Mouse (Mus musculus): Measurements from ENCODE around the gene Arf4. TPM values are rescaled to one million over a fixed set of nuclear protein-coding genes. Genes with fewer than 3 reads are reported as not detected.
A peak's percentile ranks its signal among the peaks of the same experiment; 100 is the strongest.

The Arf4 gene
- polyA plus RNA-seq (2014; fragmentation: Nextera tagmentation; extraction: Ambion mirVana): 681 and 712 TPM in 2 replicates

DNA sequence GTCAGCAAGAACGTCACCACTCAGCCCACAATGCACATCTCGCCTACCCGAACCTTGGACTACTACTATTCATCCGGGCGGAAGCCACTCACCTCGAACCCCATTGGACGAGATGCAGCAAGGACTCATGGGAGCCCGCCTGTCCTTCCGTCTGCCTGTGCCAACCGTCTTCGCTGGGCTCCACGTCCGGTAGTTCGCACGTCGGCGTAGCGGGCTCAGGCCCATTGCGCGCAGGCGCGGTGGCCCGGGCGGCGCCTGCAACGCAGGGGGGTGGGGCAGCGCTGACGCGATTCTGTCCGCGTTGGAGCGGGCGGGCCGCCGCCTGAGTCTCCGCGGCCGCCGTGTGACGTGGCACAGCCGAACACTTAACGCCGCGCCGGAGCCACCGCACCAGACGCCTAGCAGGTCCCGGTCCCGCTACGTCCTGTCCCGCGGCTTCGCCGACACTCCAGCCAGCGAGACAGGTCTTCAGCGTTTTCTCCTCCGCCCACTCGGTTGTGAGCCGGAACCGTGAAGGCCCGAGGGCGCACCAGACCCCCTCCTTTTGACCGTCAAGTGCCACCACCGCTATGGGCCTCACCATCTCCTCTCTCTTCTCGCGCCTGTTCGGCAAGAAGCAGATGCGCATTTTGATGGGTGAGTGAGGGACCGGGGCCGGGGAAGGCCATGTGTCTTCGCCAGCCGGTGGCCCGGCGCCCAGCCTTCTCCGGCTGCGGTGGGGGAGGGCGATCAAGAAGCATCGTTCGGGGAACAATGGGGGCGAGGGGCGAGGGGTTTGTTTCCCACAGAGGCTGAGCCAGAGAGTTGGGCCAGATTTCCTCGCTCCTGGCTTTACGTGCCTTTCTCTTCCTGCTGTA lies at the start of gene Arf4:
Gene Arf4, plus strand, starts transcription at position 224 of the 857 bp plus-strand sequence.
- DNase-seq (ENCODE audit: low spot score) (peak; percentile 99), ATAC-seq (peak; percentile 98)
- Histone ChIP-seq H3K9me3 (replicated peaks; ENCODE audit: control insufficient read depth, low read length) (no peaks in the 10 kb centered on the region), H3K9ac (ENCODE audit: low read length) (peak within 1 kb of the TSS; percentile 94), H3K36me3 (ENCODE audit: control insufficient read depth, insufficient read depth, low read length) (0 out of 2 replicates have a peak, but pooled peaks cover under 1% of the 10 kb centered on the region), H3K4me2 (ENCODE audit: low read length) (peak within 1 kb of the TSS; percentile 82), H3K4me3 (ENCODE audit: low read depth, low read length) (peak within 1 kb of the TSS; percentile 87), H3K27me3 (replicated peaks; ENCODE audit: control insufficient read depth, insufficient read depth, low read length) (no peaks in the 10 kb centered on the region), H3K27ac (ENCODE audit: low read depth, low read length) (peak within 1 kb of the TSS; percentile 93), H3K4me1 (ENCODE audit: control insufficient read depth, insufficient read depth, low read length) (peaks cover 20% of the 10 kb centered on the region)
- WGBS: under 1% methylated on average over 69 of the region's 83 CpGs

DNA sequence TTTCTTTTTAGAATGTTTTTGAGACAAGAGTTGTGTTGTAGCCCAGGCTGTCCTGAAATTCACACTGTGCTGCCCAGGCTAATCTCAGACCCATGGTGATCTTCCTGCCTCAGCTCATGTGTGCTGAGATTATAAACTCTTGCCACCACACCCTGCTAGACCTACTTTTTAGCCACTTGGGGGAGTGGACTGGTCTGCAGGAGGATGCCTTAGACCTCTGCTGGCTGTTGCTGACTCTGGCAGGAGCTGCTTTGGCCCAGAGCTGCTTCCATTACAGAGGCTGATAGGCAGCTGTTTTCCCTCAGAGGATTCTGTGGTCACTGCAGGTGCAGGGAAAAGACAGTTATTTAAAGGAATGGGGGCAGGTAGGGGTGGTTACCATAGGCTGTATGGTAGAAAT lies 46.5 kb upstream of the Arf4 start:
- Histone ChIP-seq H3K4me2 (ENCODE audit: low read length) (no peak overlapping the region), H3K27ac (ENCODE audit: low read depth, low read length) (no peak overlapping the region), H3K9me3 (replicated peaks; ENCODE audit: control insufficient read depth, low read length) (no peaks in the 10 kb centered on the region), H3K27me3 (replicated peaks; ENCODE audit: control insufficient read depth, insufficient read depth, low read length) (no peaks in the 10 kb centered on the region), H3K4me1 (ENCODE audit: control insufficient read depth, insufficient read depth, low read length) (no peaks in the 10 kb centered on the region), H3K4me3 (ENCODE audit: low read depth, low read length) (no peak overlapping the region), H3K9ac (ENCODE audit: low read length) (no peak overlapping the region), H3K36me3 (ENCODE audit: control insufficient read depth, insufficient read depth, low read length) (peaks cover 16% of the 10 kb centered on the region; the same call in 1 of the 2 replicates)
- DNase-seq (ENCODE audit: low spot score) (no peak), ATAC-seq (no peak)

DNA sequence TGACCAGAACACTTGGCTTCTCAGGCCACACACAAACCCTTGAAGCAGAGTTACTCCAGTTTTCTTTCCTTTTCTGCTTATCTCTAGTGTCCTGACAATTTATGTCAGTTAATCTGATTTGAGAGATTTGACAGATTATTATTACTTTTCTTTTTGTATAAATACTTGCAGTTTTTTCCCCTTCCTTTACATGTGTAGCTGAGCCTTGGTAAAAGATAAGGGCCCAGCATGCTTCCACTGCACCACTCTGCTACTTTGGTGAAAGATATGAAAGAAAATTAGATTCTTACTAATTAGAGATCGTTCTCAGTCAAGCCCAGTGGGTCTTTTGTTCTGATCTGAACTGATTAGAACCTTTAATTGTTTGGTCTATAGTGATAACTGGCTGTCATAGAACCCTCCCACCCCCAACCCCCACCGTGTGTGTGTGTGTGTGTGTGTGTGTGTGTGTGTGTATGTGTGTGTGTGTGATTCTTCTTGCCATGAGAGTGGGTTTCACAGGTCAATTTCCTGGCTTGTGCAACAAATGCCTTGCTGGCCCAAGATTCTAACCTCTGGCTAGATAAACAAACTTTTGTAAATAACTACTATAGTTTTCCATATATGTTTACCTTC lies 44.5 kb upstream of the Arf4 start:
- 48% methylated on average over 2 of the region's 2 CpGs for WGBS
- Histone ChIP-seq H3K9me3 (replicated peaks; ENCODE audit: control insufficient read depth, low read length) (no peaks in the 10 kb centered on the region), H3K4me2 (ENCODE audit: low read length) (no peak overlapping the region), H3K9ac (ENCODE audit: low read length) (no peak overlapping the region), H3K4me3 (ENCODE audit: low read depth, low read length) (no peak overlapping the region), H3K4me1 (ENCODE audit: control insufficient read depth, insufficient read depth, low read length) (no peaks in the 10 kb centered on the region), H3K27me3 (replicated peaks; ENCODE audit: control insufficient read depth, insufficient read depth, low read length) (no peaks in the 10 kb centered on the region), H3K27ac (ENCODE audit: low read depth, low read length) (no peak overlapping the region), H3K36me3 (ENCODE audit: control insufficient read depth, insufficient read depth, low read length) (peaks cover 24% of the 10 kb centered on the region)
- no peak for ATAC-seq
- no peak for DNase-seq (ENCODE audit: low spot score)

DNA sequence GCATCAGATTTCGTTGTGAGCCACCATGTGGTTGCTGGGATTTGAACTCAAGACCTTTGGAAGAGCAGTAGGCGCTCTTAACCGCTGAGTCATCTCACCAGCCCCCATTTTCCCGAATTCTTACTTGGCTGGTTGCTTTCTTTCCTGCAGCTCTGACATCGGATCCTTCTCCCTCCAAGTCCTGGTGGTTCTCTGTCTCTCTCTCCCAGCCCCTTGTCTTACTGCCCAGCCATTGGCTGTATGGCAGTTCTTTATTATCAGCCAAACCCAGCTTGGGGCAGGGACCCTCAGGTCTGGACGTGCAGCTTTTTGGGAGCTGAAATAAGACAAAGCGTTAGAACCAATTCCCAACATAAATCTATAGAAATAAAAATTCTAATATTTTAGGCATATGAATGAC lies 42.7 kb upstream of the Arf4 start:
- Histone ChIP-seq H3K9ac (ENCODE audit: low read length) (no peak overlapping the region), H3K4me2 (ENCODE audit: low read length) (no peak overlapping the region), H3K36me3 (ENCODE audit: control insufficient read depth, insufficient read depth, low read length) (peaks cover 39% of the 10 kb centered on the region), H3K27ac (ENCODE audit: low read depth, low read length) (no peak overlapping the region), H3K4me3 (ENCODE audit: low read depth, low read length) (no peak overlapping the region), H3K4me1 (ENCODE audit: control insufficient read depth, insufficient read depth, low read length) (no peaks in the 10 kb centered on the region), H3K9me3 (replicated peaks; ENCODE audit: control insufficient read depth, low read length) (no peaks in the 10 kb centered on the region), H3K27me3 (replicated peaks; ENCODE audit: control insufficient read depth, insufficient read depth, low read length) (no peaks in the 10 kb centered on the region)
- DNase-seq (ENCODE audit: low spot score) (no peak), ATAC-seq (no peak)
- WGBS: 91% methylated on average over 7 of the region's 7 CpGs

DNA sequence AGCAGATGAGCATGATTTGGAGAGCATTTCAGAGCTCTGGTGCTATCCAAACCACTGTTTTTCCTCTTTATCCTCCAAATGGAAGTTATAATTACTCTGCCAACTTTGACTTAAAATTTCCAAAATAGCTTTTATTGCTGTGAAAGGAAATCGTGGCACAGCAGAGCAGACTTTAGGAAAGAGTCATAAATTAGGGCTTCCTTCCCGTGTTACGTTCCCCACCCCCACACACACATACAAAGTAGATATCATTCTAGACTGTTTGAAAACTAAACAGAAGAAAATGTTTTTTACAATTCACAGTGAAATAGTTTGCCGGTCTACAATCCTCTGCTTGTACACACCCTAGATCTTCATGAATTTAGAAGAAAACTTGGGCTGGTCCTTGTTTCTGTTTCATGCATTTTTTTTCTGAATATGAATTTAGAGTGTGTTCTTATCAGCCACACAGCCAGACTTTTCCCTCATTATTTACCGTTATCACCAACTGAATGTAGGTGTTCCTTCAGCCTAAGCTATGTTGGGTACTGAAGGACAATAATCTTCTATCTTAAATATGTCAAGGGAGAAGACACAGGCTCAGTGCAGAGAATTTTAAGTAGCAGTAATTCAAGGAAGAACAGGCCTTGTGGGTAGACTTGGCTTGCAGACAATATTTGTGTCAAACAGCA lies 42.0 kb upstream of the Arf4 start:
- H3K27ac ChIP-seq (ENCODE audit: low read depth, low read length): no peak overlapping the region
- H3K9me3 ChIP-seq (replicated peaks; ENCODE audit: control insufficient read depth, low read length): no peaks in the 10 kb centered on the region
- no peak overlapping the region for H3K9ac ChIP-seq (ENCODE audit: low read length)
- no peak for ATAC-seq
- no peak overlapping the region for H3K4me3 ChIP-seq (ENCODE audit: low read depth, low read length)
- H3K27me3 ChIP-seq (replicated peaks; ENCODE audit: control insufficient read depth, insufficient read depth, low read length): no peaks in the 10 kb centered on the region
- no peaks in the 10 kb centered on the region for H3K4me1 ChIP-seq (ENCODE audit: control insufficient read depth, insufficient read depth, low read length)
- no peak overlapping the region for H3K4me2 ChIP-seq (ENCODE audit: low read length)
- DNase-seq (ENCODE audit: low spot score): no peak
- 93% methylated on average over 5 of the region's 5 CpGs for WGBS
- peaks cover 44% of the 10 kb centered on the region for H3K36me3 ChIP-seq (ENCODE audit: control insufficient read depth, insufficient read depth, low read length)

DNA sequence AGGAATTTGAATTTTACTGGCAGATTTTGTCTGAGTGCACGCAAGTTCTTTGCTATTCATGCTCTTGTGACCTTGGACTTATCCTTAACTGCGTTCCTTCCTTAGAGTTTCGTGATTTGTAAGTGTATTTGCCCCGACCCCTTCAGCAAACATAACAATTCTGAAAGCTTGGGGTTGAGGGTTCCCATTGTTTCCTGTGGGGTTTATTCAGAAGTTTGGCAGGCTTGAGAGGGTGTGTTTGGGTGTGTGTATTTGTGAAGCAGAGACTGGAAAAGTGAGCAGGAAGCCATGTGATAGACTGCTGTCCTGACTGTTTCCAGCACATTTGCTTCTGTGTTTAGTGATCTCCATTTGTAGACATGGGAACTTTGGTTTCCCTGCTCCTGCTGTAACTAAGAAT lies 32.5 kb upstream of the Arf4 start:
- H3K4me3 ChIP-seq (ENCODE audit: low read depth, low read length): no peak overlapping the region
- H3K4me2 ChIP-seq (ENCODE audit: low read length): no peak overlapping the region
- no peak overlapping the region for H3K27ac ChIP-seq (ENCODE audit: low read depth, low read length)
- H3K9ac ChIP-seq (ENCODE audit: low read length): no peak overlapping the region
- H3K27me3 ChIP-seq (replicated peaks; ENCODE audit: control insufficient read depth, insufficient read depth, low read length): no peaks in the 10 kb centered on the region
- 80% methylated on average over 4 of the region's 4 CpGs for WGBS
- DNase-seq (ENCODE audit: low spot score) (no peak), ATAC-seq (no peak)
- H3K36me3 ChIP-seq (ENCODE audit: control insufficient read depth, insufficient read depth, low read length): peaks cover 64% of the 10 kb centered on the region
- H3K4me1 ChIP-seq (ENCODE audit: control insufficient read depth, insufficient read depth, low read length): no peaks in the 10 kb centered on the region
- no peaks in the 10 kb centered on the region for H3K9me3 ChIP-seq (replicated peaks; ENCODE audit: control insufficient read depth, low read length)

DNA sequence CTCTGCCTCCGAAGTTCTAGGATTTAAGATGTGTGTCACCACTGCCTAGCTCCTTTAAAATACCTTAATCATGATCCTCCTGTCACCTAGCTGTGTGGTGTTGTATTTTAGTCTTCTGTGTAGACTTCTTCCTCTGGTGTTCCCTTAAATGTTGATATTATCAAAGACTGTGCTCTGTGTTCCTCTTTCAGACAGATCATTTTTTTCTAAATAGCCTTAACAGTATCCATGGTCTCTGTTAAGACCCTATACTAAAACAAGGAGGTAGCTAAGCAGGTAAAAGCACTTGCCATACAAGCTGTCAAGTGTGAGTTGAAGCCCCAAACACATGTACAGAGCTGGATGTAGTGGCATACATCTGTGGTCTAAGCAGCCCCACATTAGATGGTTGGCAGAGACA lies 28.2 kb upstream of the Arf4 start:
- 95% methylated on average over 1 of the region's 1 CpGs for WGBS
- Histone ChIP-seq H3K27me3 (replicated peaks; ENCODE audit: control insufficient read depth, insufficient read depth, low read length) (no peaks in the 10 kb centered on the region), H3K27ac (ENCODE audit: low read depth, low read length) (no peak overlapping the region), H3K4me1 (ENCODE audit: control insufficient read depth, insufficient read depth, low read length) (no peaks in the 10 kb centered on the region), H3K4me2 (ENCODE audit: low read length) (no peak overlapping the region), H3K9ac (ENCODE audit: low read length) (no peak overlapping the region), H3K4me3 (ENCODE audit: low read depth, low read length) (no peak overlapping the region), H3K9me3 (replicated peaks; ENCODE audit: control insufficient read depth, low read length) (no peaks in the 10 kb centered on the region), H3K36me3 (ENCODE audit: control insufficient read depth, insufficient read depth, low read length) (peaks cover 71% of the 10 kb centered on the region)
- ATAC-seq (no peak), DNase-seq (ENCODE audit: low spot score) (no peak)

DNA sequence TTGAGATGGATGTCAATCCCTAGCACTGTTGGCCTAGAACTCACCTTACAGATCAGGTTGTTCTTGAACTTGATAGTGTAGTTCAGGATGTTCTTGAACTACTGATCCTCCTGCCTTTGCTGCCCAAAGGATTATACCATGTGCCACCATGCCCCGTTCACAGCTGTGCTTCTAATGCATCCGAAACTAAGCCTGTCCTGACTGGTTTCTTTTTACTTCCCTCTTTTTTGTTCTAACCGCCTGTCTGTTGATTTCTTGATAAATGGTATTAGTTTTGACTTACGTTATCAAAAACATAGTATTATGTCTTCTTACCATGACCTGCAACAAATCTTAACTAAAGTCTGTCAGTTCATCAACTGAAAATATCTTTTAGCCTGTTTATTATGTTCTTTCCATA lies 27.2 kb upstream of the Arf4 start:
- H3K27me3 ChIP-seq (replicated peaks; ENCODE audit: control insufficient read depth, insufficient read depth, low read length): no peaks in the 10 kb centered on the region
- H3K9ac ChIP-seq (ENCODE audit: low read length): no peak overlapping the region
- no peak for ATAC-seq
- H3K9me3 ChIP-seq (replicated peaks; ENCODE audit: control insufficient read depth, low read length): no peaks in the 10 kb centered on the region
- peaks cover 72% of the 10 kb centered on the region for H3K36me3 ChIP-seq (ENCODE audit: control insufficient read depth, insufficient read depth, low read length)
- DNase-seq (ENCODE audit: low spot score): no peak
- no peak overlapping the region for H3K4me3 ChIP-seq (ENCODE audit: low read depth, low read length)
- H3K27ac ChIP-seq (ENCODE audit: low read depth, low read length): no peak overlapping the region
- no peaks in the 10 kb centered on the region for H3K4me1 ChIP-seq (ENCODE audit: control insufficient read depth, insufficient read depth, low read length)
- WGBS: 95% methylated on average over 4 of the region's 4 CpGs
- H3K4me2 ChIP-seq (ENCODE audit: low read length): no peak overlapping the region

DNA sequence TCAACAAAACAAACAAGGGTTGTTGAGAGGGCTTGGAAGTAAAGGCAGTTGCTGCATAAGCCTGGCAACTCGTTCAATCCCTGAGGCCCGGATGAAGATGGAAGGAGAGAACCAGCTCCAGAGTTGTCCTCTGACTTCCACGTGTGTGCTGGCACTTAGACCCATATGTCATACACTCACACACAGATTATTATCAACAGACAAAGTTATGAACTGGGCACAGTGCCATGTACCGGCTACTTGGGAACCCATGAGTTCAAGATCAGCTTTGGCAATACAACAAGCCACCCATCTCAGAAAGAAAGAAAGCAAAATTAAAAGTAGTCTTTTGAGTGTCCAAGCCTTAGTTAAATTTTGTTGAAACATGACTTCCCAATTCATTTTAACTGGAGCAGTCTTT lies 12.6 kb upstream of the Arf4 start:
- Histone ChIP-seq H3K9me3 (replicated peaks; ENCODE audit: control insufficient read depth, low read length) (no peaks in the 10 kb centered on the region), H3K4me1 (ENCODE audit: control insufficient read depth, insufficient read depth, low read length) (no peaks in the 10 kb centered on the region), H3K4me3 (ENCODE audit: low read depth, low read length) (no peak overlapping the region), H3K4me2 (ENCODE audit: low read length) (no peak overlapping the region), H3K9ac (ENCODE audit: low read length) (no peak overlapping the region), H3K27me3 (replicated peaks; ENCODE audit: control insufficient read depth, insufficient read depth, low read length) (no peaks in the 10 kb centered on the region), H3K36me3 (ENCODE audit: control insufficient read depth, insufficient read depth, low read length) (peaks cover 89% of the 10 kb centered on the region), H3K27ac (ENCODE audit: low read depth, low read length) (no peak overlapping the region)
- ATAC-seq: no peak
- WGBS: 89% methylated on average over 4 of the region's 4 CpGs
- no peak for DNase-seq (ENCODE audit: low spot score)

All from forebrain, embryonic 14.5 days (tissue).